Mouse (Mus musculus): Measurements from ENCODE around the gene Dapl1.

The Dapl1 gene

DNA sequence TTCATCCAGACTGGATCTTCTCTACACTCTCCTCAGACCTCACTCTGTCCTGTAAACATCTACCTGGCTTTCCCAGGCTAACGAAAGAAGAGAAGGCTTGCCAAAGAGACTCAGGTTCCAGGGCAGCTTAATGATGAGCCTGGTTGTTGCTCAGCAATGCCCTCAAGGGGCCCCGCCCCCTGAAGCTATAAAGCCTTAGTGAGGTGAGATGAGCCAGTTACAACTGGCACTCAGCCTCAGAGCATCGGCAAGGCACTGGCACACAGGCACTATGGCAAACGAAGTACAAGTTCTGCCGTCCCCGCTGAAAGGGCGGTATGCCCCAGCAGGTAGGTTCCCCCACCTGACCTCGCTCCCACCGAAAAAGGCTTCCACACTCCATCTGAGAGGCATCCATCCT is at the start of gene Dapl1:
TSS of gene Dapl1 (plus strand) at position 216 of the 400 bp plus-strand sequence.
- DNase-seq (ENCODE audit: low read depth, low spot score): no peak

DNA sequence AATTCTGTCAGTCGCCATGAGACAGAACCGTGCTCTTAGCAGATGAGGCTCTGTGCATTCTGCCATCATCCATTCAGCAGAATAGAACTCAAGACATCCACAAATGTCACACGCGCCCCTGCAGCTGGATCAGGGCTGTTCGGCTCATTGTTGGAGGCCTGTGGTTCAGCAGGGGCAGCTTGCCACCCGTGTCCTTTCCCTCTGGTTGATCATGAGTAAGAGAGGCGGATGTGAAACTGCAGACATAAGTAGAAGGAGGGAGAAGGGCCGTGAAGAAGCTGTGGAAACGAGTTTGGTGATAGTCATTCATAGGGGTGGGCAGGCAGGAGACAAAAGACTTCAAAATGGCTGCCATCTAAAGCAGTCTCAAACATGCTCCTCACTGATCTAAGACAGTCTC is 49.6 kb upstream of the Dapl1 start:
- DNase-seq (ENCODE audit: low read depth, low spot score): no peak

DNA sequence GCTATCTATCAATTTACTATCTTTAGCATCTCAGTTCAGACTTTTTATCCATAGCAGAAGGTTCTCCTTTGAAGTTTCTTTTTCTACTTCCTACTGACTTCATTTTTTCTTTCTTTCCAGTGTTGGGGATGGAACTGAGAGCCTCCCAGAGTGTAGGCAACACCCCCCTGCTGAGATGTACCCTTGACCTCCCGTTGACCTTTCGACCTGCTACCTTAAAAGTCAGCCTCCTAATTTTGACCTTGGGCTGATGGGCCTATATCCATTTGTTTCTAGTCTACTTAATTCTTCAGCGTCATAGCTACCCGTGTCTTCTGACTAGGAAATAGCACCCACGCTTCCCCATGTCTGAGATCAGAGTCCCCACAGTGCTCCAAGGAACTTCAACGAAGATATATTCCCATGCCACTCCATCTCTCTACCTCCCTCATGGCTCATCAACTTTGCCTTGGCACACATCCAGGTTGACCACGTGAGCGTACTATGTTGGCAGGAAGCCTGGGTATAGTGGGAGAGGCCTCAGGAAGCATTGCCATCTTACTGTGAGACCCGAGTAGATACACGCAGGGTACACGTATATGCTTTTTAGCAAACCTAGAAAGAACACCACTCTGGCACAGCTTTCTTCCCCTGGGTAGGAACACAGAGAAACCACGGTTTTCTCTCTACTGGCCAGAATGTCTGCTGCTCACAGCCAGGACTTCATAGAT is 46.6 kb upstream of the Dapl1 start:
- peak; percentile 74 for DNase-seq (ENCODE audit: low read depth, low spot score)

DNA sequence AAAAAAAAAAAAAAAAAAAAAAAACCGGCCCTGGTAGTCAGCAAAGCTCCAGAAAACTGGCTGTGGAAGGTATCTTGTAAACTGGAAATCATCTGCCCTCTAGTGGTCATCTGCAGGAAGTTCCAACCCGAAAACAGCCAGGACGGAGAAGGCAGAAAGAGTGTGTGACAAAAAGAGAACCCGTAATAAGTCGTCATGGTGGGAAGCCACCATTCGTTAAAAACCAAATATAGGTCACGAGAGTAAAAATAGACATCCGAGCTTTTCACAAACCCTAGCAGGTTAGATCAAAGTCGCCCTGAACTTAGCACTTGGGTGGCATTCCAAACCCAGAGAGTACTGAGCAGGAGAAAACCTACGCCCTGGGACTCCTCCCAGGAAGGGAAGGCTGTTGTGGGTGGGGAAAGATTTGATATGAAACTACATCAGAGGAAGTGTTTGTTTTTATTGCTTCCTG is 45.9 kb upstream of the Dapl1 start:
- DNase-seq (ENCODE audit: low read depth, low spot score): peak; percentile 83

DNA sequence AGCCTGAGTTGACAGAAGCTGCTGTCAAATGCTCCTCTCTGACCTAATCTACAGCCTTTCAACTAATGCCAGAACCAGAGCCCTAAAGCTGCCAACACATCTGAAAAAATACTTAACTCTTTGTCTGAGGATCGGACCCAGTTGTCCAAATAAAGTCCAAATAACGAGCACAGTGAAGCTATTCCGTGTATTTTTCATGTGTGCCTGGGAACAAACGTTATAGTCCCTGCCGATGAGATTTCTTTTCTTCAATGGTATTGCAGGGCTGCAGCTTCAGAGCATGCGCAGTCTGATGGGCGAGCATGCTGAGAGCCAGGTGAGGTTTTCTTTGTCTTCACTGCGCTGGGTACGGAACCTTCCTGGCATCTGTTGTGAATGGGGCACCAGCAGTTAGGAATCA is 44.6 kb upstream of the Dapl1 start:
- no peak for DNase-seq (ENCODE audit: low read depth, low spot score)

DNA sequence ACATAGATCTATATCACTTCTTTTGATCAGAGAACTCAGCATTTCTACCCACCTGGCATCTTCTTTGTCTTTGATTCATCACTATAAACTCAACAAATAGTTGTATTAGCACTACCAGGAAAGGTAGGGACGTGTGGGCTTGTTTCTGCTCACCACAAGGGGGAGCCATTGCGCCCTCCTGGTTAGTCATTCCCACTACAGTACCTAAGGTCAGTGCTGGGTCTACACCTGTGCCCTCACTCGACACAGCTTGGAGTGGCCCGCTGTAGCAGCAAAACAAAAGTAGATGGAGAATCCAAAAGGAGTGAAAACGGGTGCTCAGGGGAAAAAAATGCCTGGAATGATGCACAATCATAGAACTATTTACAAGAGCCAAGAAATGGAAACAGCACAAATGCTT is 44.0 kb upstream of the Dapl1 start:
- peak; percentile 69 for DNase-seq (ENCODE audit: low read depth, low spot score)

DNA sequence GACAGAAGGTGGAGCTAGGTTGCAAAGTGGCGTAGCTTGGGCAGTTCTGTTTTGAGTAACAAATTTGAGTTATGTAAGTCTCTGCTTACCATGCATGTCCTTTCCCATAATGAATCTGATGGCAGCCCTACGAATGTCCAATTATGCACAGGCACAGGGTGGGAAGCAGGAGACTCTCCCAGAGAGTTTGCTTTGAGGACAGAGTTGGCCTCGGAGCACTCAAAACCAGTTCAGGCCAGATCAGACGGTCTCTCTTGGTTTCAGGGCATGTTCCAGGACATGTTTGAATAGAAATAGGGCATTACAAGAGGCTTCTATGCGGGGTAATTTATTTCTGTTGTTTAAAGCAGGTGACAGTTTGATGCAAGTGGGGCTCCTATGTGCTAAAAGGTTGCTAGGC is 42.8 kb upstream of the Dapl1 start:
- no peak for DNase-seq (ENCODE audit: low read depth, low spot score)

DNA sequence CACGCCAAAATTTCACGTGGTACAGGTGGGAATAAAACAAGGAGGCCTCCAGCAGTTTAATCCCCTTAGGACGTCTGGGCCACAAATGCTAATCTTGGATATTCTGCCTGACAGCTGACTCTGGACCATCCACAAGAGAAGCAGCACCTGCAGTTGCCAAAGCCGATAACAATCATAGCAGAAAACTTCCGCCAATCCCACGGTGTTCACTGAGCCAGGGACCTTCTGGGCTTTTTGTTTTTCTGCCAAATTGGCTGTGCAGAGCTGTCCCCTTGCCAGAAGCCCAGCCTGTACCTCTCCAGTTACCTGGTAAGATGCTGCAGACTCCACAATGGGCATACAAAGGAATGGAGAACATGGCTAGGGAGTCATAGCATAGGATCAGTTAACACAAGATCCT is 37.8 kb upstream of the Dapl1 start:
- no peak for DNase-seq (ENCODE audit: low read depth, low spot score)

DNA sequence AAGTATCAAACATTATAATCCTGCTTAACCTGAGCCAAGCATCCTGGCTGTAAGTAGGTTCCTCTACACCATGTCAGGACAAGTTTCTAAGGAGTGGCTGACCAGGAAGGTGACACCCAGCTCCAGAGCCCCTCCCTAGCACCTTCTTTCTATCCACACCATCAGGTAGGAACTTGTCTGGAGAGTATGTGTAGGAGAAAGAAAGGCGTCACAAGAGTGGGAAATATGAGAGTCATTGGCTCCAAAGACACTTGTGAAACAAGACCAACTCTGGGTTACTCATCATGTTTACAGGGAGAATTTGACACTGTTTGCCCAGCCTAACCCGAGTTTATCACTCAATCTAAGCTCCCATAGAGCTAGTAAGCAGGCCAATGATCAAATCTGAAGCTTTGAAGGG is 36.7 kb upstream of the Dapl1 start:
- DNase-seq (ENCODE audit: low read depth, low spot score): no peak

DNA sequence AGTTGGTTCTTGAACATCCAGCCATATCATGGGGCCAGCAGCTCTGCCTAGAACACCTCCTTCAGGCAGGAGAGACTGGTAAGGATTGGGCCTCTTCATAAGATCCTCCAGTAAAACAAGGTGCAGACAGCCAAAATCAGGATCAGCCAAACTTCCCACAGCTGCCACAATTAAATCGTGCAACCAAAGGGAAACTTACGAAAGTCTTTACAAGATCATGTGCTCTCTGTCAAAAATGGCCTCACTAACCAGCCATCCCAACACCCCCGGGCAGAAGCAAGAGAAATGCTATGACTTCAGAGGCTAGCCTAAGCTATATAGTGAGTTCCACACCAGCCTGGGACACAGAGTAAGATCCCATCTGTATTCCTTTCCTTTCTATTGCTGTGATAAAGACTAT is 35.9 kb upstream of the Dapl1 start:
- DNase-seq (ENCODE audit: low read depth, low spot score): no peak

DNA sequence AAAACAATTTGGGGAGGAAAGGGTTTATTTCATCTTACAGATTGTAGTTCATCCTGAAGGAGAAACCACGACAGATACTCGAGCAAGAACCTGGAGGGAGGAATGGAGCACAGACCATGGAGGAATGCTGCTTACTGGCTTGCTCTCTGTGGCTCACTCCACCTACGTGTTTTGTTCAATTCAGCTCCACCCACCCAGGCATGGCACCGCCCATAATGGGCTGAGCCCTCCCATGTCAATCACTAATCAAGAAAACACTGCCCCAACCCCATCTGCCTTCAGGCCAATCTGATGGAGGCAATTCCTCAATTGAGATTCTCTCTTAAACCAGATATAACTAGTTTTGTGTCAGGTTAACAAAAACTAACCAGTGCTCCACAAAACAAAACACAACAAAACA is 35.5 kb upstream of the Dapl1 start:
- DNase-seq (ENCODE audit: low read depth, low spot score): peak; percentile 56

DNA sequence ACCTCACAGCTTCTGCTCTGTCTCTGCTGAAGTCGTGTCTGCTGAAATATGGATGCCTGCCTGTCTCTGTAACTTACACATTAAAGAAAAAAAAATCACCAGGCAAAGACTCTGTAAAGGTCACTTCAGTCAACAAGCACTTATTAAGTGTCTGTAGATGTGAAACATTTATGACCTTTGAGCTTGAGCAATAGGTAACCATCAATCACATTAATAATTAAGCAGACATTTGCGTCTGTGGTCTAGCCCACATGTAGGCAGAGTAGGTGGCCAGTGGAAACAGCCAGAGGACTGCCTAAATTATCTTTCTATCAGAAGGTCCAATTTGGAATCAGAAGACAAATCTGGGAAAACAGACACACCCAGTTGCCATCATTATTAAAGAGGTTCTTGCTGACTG is 32.8 kb upstream of the Dapl1 start:
- DNase-seq (ENCODE audit: low read depth, low spot score): no peak

DNA sequence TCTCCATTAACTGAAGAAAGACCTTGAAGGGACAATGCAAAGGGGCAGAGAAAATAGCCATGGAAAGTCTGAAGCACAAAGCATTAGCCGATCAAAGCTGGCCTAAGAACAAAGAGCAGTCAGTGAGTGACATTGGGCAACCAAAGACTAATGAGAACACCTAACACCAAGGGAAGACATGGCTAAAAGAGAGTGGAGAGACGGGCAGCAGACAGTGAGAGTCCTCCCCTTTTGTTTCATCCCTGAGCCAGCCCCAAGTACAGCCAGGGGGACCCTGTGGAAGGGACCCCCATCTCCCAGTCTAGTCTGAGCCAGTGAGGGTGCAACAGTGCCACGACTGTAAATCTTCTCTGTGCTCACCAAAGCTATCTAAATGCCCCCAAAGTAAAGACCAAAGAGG is 32.4 kb upstream of the Dapl1 start:
- DNase-seq (ENCODE audit: low read depth, low spot score): no peak

DNA sequence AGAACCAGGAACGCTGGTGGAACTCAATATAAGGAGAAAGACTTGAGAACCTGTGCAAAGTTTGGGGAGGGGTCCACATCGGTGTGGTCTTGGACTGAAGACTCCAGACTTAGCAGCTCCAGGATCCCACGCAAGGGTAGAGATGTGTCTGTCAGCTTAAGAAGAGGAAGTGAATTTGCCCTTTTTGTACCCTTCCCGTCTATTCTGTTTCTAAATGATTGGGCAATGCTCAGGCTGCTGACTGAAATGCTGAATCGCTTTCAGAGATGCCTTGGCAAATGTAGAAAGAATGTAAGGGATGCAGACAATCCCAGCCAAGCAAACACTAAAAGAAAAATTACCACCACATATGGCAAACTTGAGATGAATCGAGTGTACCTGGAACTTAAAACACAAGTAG is 22.4 kb upstream of the Dapl1 start:
- DNase-seq (ENCODE audit: low read depth, low spot score): no peak

DNA sequence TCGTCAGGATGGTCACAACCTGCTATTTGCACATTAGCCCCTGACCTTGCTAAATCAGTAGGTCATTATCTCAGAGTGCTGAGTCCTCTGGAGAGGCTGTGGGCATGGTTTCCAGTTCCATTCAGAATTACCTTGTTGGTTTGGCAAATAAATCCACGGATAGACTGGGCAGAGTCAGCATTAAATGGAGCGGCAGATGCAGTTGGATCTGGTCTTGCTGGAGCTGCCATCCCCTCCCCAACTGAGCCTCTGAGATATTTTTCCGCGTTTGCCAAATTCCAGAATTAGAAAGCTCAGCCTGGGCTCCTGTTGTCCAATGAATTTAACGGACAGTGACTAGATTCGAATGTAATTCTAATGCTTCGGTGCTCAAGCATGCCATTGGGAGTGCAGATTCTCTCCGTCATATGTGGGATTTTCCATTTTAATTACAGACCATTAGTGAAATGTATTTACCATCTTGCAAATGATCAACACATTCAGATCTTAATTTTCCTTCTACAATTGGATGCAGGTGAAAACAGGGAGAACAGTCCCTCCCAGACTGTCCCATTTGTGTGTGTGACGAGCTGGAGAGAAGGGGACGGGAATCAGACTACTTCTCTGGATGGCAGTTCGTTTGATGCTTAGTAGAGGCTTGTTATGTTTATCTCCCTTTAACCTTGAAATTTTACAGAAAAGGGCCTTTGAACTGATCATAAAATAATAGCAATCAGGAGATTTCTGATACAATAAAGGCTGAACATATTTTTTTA is 20.8 kb upstream of the Dapl1 start:
- DNase-seq (ENCODE audit: low read depth, low spot score): no peak

DNA sequence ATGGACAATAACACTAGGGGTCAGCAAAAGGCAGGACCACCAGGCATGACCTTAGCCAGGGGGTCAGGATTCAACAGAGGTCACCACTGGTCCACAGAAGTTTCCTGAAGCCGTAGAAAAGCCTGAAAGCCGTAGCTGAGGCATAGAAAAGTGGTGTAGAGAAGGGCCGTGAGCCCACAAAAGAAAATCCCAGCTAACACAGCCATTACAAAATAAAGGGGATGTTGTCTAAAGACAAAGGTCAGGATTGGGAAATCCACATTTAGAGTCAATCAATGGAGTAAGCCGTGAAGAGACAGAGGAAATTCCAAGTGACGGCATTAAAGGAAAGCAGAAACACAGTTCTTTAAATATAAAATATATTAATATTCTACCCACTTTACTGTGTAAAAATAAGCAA is 18.8 kb upstream of the Dapl1 start:
- DNase-seq (ENCODE audit: low read depth, low spot score): no peak

DNA sequence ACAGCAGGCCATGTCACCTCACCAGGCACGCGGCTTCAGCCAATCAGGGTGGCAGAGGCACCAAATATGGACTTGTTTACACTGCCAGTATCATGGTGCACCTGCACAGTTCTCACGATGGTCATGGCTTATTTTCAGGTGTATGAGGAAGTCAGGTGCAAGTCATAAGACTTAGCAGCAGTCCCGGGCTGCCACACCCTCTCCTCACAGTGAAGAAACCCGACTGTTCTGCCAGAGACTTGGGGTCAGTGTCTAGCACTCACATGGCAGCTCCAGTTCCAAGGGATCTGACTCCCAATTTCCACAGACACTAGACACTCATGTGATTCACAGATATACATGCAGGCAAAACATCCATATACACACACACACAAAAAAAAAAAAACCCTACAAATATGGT is 18.1 kb upstream of the Dapl1 start:
- no peak for DNase-seq (ENCODE audit: low read depth, low spot score)

DNA sequence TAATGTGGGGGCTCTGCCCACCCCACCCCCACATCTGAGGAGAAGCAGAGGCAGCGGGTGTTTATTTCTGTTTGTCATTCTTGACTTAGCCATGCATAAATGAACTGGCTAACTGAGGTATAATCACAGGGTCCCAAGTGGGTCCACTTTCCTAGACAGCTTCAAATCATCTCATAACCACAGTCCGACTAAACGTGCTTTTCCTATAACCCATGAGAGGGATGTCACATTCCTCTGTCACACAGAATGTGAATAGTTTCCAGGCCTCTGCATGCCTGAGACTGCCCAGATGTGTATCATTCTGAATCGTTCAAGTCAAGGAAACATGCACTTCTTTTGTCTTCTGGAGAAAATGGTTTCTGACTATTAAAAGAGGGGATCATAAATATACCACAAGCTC is 17.4 kb upstream of the Dapl1 start:
- no peak for DNase-seq (ENCODE audit: low read depth, low spot score)

DNA sequence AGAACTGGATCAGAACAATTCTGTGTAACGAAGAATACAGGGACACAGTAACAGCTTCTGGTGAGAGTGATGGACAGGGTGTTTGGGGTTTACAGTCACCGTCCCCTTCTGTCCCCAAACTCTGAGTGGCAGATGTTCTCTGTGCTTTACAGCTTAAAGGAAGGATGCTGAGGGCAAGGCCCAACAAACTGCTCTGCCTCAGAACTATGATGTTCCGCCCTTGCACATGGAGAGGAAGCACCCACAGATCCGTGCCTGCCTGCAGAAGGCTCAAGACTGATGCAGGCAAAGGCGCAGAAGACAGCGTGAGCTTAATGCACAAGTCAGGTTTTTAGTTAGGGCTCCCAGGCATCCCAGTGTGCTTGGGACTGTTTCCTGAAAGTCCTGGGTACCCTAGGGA is 16.5 kb upstream of the Dapl1 start:
- no peak for DNase-seq (ENCODE audit: low read depth, low spot score)

DNA sequence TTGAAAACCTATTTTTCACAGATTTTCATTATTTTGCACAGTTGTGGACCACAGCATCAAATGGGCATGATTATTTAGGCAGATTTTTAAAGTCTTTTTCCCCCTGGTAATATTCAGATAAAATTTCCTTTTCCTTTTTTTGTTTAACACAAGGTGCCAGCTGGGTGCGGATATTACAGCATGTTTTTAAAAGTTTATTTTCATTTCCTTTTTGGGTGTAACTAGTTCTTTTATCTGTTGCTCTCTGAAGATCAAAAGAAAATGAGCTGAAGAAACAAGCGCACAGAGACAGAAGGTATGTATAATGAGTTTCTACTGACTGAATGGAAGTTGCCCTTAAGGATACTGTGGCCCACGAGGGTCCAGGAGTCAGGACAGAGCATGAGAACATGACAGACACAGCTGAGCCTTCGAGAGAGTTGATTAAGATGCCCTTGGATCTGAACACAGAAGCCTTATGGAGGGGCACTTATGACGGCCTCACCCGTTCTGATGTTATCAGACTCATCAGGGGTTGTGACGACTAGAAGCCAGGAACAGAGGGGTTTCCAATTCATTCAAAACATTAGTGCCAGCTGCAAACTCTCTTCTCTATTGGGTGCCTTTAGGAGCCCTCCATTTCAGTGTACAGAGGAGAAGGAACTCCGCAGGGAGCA is 14.7 kb upstream of the Dapl1 start:
- DNase-seq (ENCODE audit: low read depth, low spot score): no peak

DNA sequence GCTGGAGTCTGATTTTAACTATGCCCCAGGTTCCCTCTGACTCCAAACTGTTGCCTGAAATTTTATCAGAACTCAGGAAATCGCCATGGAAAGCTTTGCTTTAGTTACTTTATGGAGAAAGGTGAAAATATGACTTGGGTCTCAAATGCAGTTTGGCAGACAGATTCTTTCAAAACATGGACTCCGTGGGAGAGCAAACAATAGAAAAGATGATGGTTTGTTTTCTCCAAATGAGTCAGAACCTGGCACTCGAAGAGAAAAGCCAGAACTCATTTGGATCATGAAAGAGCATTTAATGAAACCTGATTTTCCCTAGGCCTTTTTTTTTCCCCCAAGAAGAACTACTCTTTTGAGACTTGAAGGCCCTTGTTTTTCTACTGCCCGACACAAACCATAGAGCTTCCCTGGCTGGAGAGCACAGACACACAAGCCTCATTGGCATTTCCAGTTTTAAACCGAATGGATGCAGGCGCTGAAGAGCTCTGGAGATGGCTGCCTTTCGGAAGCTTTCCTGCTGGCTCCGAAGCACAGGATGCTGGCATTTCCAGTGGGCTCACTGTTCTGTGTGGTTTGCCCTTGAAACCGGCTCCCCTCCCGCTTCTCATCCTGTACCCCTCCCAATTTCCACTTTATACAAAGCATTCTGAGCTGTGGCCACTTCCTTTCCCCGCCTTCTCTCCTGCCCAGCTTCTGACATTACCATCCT is 14.0 kb upstream of the Dapl1 start:
- peak; percentile 42 for DNase-seq (ENCODE audit: low read depth, low spot score)

All from ES-CJ7 (cell line).